ENCODE assay signal across 10 mouse cellular contexts in genomic region chr10:25331321-25332049, GRCm38 (mm10). TPM values are rescaled to one million over a fixed set of nuclear protein-coding genes. Genes with fewer than 3 reads are reported as not detected.
A peak's percentile ranks its signal among the peaks of the same experiment; 100 is the strongest.
DNase-seq lines count a peak whose midpoint lies in the region; ATAC-seq and TF ChIP-seq lines count a peak whose summit lies in the region.
"Had no signal": no experiment of that assay in that cellular context is flagged by ENCODE, and none has a peak within 500 bp of the region (broad histone marks: within the 10 kb centered on the region; RNA-seq: fewer than 3 reads in every experiment).

No protein-coding gene starts in this region.

- H3K4me3 ChIP-seq in hindbrain, postnatal 0 days (ENCODE audit: low read length), result no peak overlapping the region
- no peak overlapping the region for H3K4me3 ChIP-seq in hindbrain, embryonic 12.5 days
- no peak overlapping the region for H3K4me3 ChIP-seq in brown adipose tissue, adult 24 weeks (ENCODE audit: insufficient read depth, low read depth, low read length)
- H3K4me3 ChIP-seq: forebrain, embryonic 12.5 days; megakaryocyte, embryonic 14.5 days had no signal

- no peak overlapping the region for H3K9ac ChIP-seq in hindbrain, postnatal 0 days (replicated peaks; ENCODE audit: low read length)
- H3K9ac ChIP-seq in hindbrain, embryonic 12.5 days, result no peak overlapping the region
- H3K9ac ChIP-seq: forebrain, embryonic 12.5 days had no signal

- no peak overlapping the region for H3K4me2 ChIP-seq in hindbrain, postnatal 0 days (ENCODE audit: low read depth, low read length)
- no peak overlapping the region for H3K4me2 ChIP-seq in hindbrain, embryonic 12.5 days (replicated peaks)
- H3K4me2 ChIP-seq: forebrain, embryonic 12.5 days had no signal

- no peaks in the 10 kb centered on the region for H3K36me3 ChIP-seq in hindbrain, postnatal 0 days (ENCODE audit: insufficient read depth, low read length)
- no peaks in the 10 kb centered on the region for H3K36me3 ChIP-seq in hindbrain, embryonic 12.5 days
- H3K36me3 ChIP-seq: forebrain, embryonic 12.5 days had no signal

- WGBS in hindbrain, postnatal 0 days, result 36% methylated on average over 9 of the region's 9 CpGs
- 72% methylated on average over 9 of the region's 9 CpGs for WGBS in hindbrain, embryonic 12.5 days

- no peaks in the 10 kb centered on the region for H3K9me3 ChIP-seq in hindbrain, postnatal 0 days (ENCODE audit: low read length)
- no peaks in the 10 kb centered on the region for H3K9me3 ChIP-seq in hindbrain, embryonic 12.5 days (replicated peaks)
- H3K9me3 ChIP-seq: forebrain, embryonic 12.5 days had no signal

- H3K4me1 ChIP-seq in hindbrain, postnatal 0 days (ENCODE audit: insufficient read depth, low read length), result no peaks in the 10 kb centered on the region
- H3K4me1 ChIP-seq in hindbrain, embryonic 12.5 days, result no peaks in the 10 kb centered on the region
- no peaks in the 10 kb centered on the region for H3K4me1 ChIP-seq in brown adipose tissue, adult 24 weeks (ENCODE audit: control insufficient read depth, insufficient read depth, insufficient read length, low read length)
- H3K4me1 ChIP-seq: forebrain, embryonic 12.5 days had no signal

- H3K27ac ChIP-seq in hindbrain, postnatal 0 days, result no peak overlapping the region
- H3K27ac ChIP-seq in hindbrain, embryonic 12.5 days, result no peak overlapping the region
- H3K27ac ChIP-seq in brown adipose tissue, adult 24 weeks (replicated peaks; ENCODE audit: low read depth, low read length), result peak overlapping the region; percentile 64
- H3K27ac ChIP-seq: forebrain, embryonic 12.5 days had no signal

- no peak for TF ChIP-seq CTCF in hindbrain, postnatal 0 days (IDR thresholded peaks at IDR 0.05; ENCODE audit: low read depth)

- peak; percentile 8 for DNase-seq in hindbrain, postnatal 0 days (ENCODE audit: low spot score)
- peak; percentile 92 for DNase-seq in 416B (ENCODE audit: low read depth)
- peak; percentile 70 for DNase-seq in lung, postnatal 25 days (ENCODE audit: low spot score)
- DNase-seq in embryo, embryonic 10.5 days (ENCODE audit: low spot score), result no peak
- DNase-seq in left cerebral cortex, adult 11 months (ENCODE audit: low spot score), result no peak
- DNase-seq in adrenal gland, postnatal 36 days, result no peak

- no peaks in the 10 kb centered on the region for H3K27me3 ChIP-seq in hindbrain, postnatal 0 days (ENCODE audit: insufficient read depth, low read length)
- no peaks in the 10 kb centered on the region for H3K27me3 ChIP-seq in hindbrain, embryonic 12.5 days
- H3K27me3 ChIP-seq: forebrain, embryonic 12.5 days; megakaryocyte, embryonic 14.5 days had no signal

- no peak for ATAC-seq in hindbrain, postnatal 0 days
- ATAC-seq in hindbrain, embryonic 12.5 days (ENCODE audit: low FRiP score), result no peak

RNA-seq across cellular contexts. Expression of gene Akap7, which starts 23.8 kb away (rescaled TPM):
- 78.0 and 90.1 TPM in 2 replicates for total RNA-seq in hindbrain, postnatal 0 days (2014; rRNA removed)
- polyA plus RNA-seq in hindbrain, postnatal 0 days (2015; fragmentation: Nextera tagmentation; extraction: Ambion mirVana), result 84.0 and 85.9 TPM in 2 replicates
- polyA plus RNA-seq in hindbrain, embryonic 12.5 days (2016; fragmentation: Nextera tagmentation; extraction: Ambion mirVana), result 22.8 TPM in 2 replicates
- polyA plus RNA-seq in brown adipose tissue, adult 24 weeks (2012; ENCODE audit: insufficient read depth, insufficient read length, missing spikeins), result 86.7 and 140 TPM in 2 replicates
- 10 to 100 TPM; 54.9 to 72.6 TPM for total RNA-seq in adrenal gland, postnatal 36 days (2021)

RNA-seq across cellular contexts. Expression of gene Epb41l2, which starts 28.1 kb away (rescaled TPM):
- total RNA-seq in hindbrain, postnatal 0 days (2014; rRNA removed), result 35.2 and 49.6 TPM in 2 replicates
- 26.0 and 30.2 TPM in 2 replicates for polyA plus RNA-seq in hindbrain, postnatal 0 days (2015; fragmentation: Nextera tagmentation; extraction: Ambion mirVana)
- 47.2 and 55.3 TPM in 2 replicates for polyA plus RNA-seq in hindbrain, embryonic 12.5 days (2016; fragmentation: Nextera tagmentation; extraction: Ambion mirVana)
- 148 and 170 TPM in 2 replicates for polyA plus RNA-seq in brown adipose tissue, adult 24 weeks (2012; ENCODE audit: insufficient read depth, insufficient read length, missing spikeins)
- total RNA-seq in adrenal gland, postnatal 36 days (2021), result 10 to 100 TPM; 61.3 to 71.6 TPM

Comparison
In these comparisons a context has a peak if more than half of its experiments do, and no peak if none do; other contexts are left out.
1. DNase-seq: peak in hindbrain, postnatal 0 days (single experiment), 416B (single experiment) and lung, postnatal 25 days (single experiment); none in embryo, embryonic 10.5 days (single experiment), left cerebral cortex, adult 11 months (single experiment) and adrenal gland, postnatal 36 days (0 of 2).